Mouse (Mus musculus): ENCODE results near the gene Ssu72.
"Not testable (repeated sequence)": the region's sequence is repeated elsewhere in the genome, so short reads cannot be mapped to it uniquely, and the experiment has no call there.

Ssu72 gene

GRCm38 (mm10) chr4:155703425-155703929 lies 1.1 kb upstream of the Ssu72 start:
- no peak for DNase-seq

GRCm38 (mm10) chr4:155705592-155705929 lies 961 bp downstream of the Ssu72 start:
- DNase-seq, result no peak

GRCm38 (mm10) chr4:155708582-155708981 lies 4.0 kb downstream of the Ssu72 start:
- no peak for DNase-seq

- no peak for DNase-seq
These were observed 4.4 kb downstream of the Ssu72 start for GRCm38 (mm10) chr4:155708988-155709387.

GRCm38 (mm10) chr4:155710521-155711252 lies 6.1 kb downstream of the Ssu72 start:
- DNase-seq, result peak; percentile 8 to 24

- DNase-seq, result peak; percentile 36
These were observed 17.1 kb downstream of the Ssu72 start for GRCm38 (mm10) chr4:155721668-155722083.

- DNase-seq, result no peak
These were observed 23.4 kb downstream of the Ssu72 start for GRCm38 (mm10) chr4:155727993-155728392.

- no peak for DNase-seq
These were observed 28.7 kb downstream of the Ssu72 start for GRCm38 (mm10) chr4:155733267-155733666.

- DNase-seq, result peak; percentile 87 to 88
These were observed 29.8 kb downstream of the Ssu72 start, which contains the start of gene Tmem240 for GRCm38 (mm10) chr4:155734350-155734941. Gene Tmem240 (plus strand): TSS chr4:155734800.

GRCm38 (mm10) chr4:155734951-155735702 lies 30.5 kb downstream of the Ssu72 start:
- peak; percentile 40 to 68 for DNase-seq

- DNase-seq, result no peak
These were observed 31.2 kb downstream of the Ssu72 start for GRCm38 (mm10) chr4:155735788-155736187.

GRCm38 (mm10) chr4:155736421-155736820 lies 31.8 kb downstream of the Ssu72 start:
- no peak for DNase-seq

- DNase-seq, result no peak
These were observed 33.7 kb downstream of the Ssu72 start for GRCm38 (mm10) chr4:155738262-155738661.

GRCm38 (mm10) chr4:155739152-155739551 lies 34.6 kb downstream of the Ssu72 start:
- peak in 1 of 2 experiments; percentile 20 for DNase-seq

- DNase-seq, result peak in 1 of 2 experiments; percentile 60
These were observed 35.4 kb downstream of the Ssu72 start for GRCm38 (mm10) chr4:155739741-155740636.

- not testable (repeated sequence) for DNase-seq
These were observed 36.1 kb downstream of the Ssu72 start for GRCm38 (mm10) chr4:155740681-155741080.

GRCm38 (mm10) chr4:155742684-155743083 lies 38.1 kb downstream of the Ssu72 start:
- DNase-seq, result no peak

GRCm38 (mm10) chr4:155744474-155744873 lies 39.9 kb downstream of the Ssu72 start:
- no peak for DNase-seq

- DNase-seq, result no peak
These were observed 40.5 kb downstream of the Ssu72 start for GRCm38 (mm10) chr4:155745136-155745535.

- no peak for DNase-seq
These were observed 41.5 kb downstream of the Ssu72 start for GRCm38 (mm10) chr4:155746036-155746548.

- no peak for DNase-seq
These were observed 42.2 kb downstream of the Ssu72 start for GRCm38 (mm10) chr4:155746575-155747490.
